Mouse (Mus musculus): ENCODE measurements around the gene Chst2. TPM values are rescaled to one million over a fixed set of nuclear protein-coding genes. Genes with fewer than 3 reads are reported as not detected.
A peak's percentile ranks its signal among the peaks of the same experiment; 100 is the strongest.

Gene Chst2
- 5.3 and 6.8 TPM in 2 replicates for polyA plus RNA-seq (2015; fragmentation: Nextera tagmentation; extraction: Ambion mirVana)

DNA sequence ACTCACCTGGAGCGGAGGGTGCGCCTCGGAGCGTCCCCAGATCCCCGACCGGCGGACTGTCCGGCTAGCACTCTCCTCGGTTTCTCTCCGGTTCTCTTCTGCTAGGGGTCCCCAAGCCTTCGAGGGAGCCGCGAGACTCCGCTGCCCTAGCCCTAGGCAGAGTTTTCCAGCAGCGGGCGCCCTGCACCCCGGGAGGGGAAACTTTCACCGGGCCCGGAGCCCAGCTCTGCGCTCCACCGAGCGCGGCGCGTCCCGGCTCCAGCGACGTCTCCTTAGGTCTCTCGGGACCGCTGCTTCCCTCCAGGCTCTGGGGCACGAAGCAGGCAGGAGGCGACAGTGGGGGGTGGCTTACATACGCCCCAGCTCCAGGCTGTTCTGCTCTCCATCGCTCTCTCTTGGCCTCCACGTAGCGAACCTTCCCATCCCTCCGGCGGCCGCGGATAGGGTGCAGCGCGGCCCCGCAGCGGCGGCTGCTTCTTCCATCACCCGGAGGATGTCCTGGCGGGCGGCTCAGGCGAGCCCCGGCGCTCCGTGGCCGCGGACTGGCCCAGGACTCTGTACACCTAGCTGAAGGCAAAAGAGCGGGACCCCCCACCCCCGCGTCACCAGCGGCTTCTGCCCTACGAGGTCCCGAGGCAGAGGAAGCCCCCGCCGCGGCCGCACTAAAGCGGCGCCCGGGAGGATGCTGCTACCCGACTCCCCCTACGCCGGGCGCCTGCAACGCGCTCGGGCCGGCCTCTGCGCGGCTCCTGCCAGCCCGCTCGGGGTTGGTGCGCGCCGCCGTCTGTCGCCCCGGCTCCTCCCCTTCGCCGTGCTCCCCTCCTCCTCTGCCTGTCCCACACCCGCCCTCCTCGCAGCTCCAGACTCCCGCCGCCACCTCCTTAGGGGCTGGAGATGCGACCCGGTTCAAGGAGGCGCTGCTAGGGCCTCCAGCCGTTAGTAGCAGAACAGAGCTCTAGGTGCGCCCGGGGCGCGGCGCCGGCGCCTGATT is at the start of gene Chst2:
Gene Chst2, minus strand, starts transcription at position 152 of the 991 bp plus-strand sequence.
- under 1% methylated on average over 102 of the region's 102 CpGs for WGBS
- no peaks in the 10 kb centered on the region for H3K9me3 ChIP-seq
- H3K9ac ChIP-seq: peak within 1 kb of the TSS; percentile 74
- H3K4me3 ChIP-seq (replicated peaks): peak within 1 kb of the TSS; percentile 69
- H3K27me3 ChIP-seq (replicated peaks): peaks cover 32% of the 10 kb centered on the region
- peak within 1 kb of the TSS; percentile 99 for H3K4me2 ChIP-seq (replicated peaks)
- peak; percentile 94 for ATAC-seq
- peaks cover 20% of the 10 kb centered on the region for H3K4me1 ChIP-seq (replicated peaks)
- no peaks in the 10 kb centered on the region for H3K36me3 ChIP-seq
- peak within 1 kb of the TSS; percentile 84 for H3K27ac ChIP-seq

DNA sequence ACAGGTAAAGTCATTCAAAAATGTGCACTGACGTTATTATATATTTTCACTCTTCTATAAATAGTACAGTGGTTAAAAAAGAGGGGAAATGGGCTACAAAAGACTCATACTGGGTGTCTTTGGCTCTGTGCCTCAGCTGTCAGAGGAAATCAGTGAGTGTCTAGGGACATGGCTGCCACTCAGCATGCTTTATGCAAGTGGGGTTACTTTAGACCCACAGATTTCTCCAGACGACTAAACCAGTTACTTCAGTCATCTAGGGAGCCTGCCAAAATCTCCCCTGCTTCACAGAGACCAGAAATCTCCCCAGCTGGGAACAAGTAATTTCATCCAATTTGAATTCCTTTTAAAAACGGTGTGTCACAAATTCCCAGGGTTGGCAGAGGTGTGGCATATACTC is 45.4 kb upstream of the Chst2 start:
- Histone ChIP-seq H3K27ac (no peak overlapping the region), H3K27me3 (replicated peaks) (no peaks in the 10 kb centered on the region), H3K9ac (no peak overlapping the region), H3K4me1 (replicated peaks) (no peaks in the 10 kb centered on the region), H3K9me3 (no peaks in the 10 kb centered on the region), H3K4me2 (replicated peaks) (no peak overlapping the region), H3K4me3 (replicated peaks) (no peak overlapping the region), H3K36me3 (no peaks in the 10 kb centered on the region)
- WGBS: 62% methylated on average over 3 of the region's 3 CpGs
- ATAC-seq: no peak

DNA sequence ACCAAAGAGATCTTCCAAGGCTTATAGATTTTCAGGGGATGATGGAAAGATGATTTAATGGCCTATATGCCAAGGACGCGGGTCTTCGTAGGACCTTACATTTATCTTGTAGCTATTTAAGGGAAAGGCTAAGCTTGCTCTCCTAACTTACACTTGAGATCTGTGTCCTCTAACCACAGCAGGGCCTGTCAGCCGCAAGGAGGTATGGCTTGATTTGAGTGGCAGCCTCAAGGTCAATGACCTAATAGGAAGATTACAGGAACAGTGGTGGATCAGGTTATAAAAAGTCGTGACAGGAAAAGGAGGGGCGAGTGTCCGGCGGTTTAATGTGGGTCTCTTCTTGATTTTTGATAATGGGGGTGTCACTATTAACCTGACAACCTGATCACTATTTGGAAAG is 44.1 kb upstream of the Chst2 start:
- ATAC-seq: no peak
- Histone ChIP-seq H3K4me1 (replicated peaks) (no peaks in the 10 kb centered on the region), H3K4me2 (replicated peaks) (no peak overlapping the region), H3K36me3 (no peaks in the 10 kb centered on the region), H3K4me3 (replicated peaks) (no peak overlapping the region), H3K9ac (no peak overlapping the region), H3K27ac (no peak overlapping the region), H3K9me3 (no peaks in the 10 kb centered on the region), H3K27me3 (replicated peaks) (no peaks in the 10 kb centered on the region)
- WGBS: 97% methylated on average over 8 of the region's 8 CpGs

DNA sequence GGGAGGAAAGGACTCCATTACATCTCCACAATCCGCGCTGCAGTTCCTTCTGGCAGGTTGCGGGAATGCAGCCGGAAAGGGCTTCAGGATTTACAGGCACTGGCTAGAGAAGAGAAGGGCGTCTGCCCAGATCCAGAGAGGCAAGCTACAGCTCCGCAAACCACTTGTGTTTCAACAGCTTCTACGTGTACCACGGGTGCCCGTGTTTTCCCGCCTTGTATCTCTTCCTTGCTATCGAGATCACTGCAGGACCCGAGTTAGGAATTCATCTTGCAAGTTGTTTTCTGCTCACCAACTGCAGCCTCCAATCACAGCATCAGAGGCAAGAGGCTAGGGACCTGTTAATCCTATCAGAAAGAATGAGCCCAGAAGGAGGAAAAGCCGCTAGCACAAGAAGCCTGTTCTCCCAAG is 35.8 kb upstream of the Chst2 start:
- no peak overlapping the region for H3K27ac ChIP-seq
- H3K36me3 ChIP-seq: no peaks in the 10 kb centered on the region
- peak overlapping the region; percentile 28 for H3K4me2 ChIP-seq (replicated peaks)
- WGBS: 8% methylated on average over 13 of the region's 13 CpGs
- no peaks in the 10 kb centered on the region for H3K27me3 ChIP-seq (replicated peaks)
- no peak overlapping the region for H3K9ac ChIP-seq
- no peaks in the 10 kb centered on the region for H3K9me3 ChIP-seq
- no peak overlapping the region for H3K4me3 ChIP-seq (replicated peaks)
- H3K4me1 ChIP-seq (replicated peaks): no peaks in the 10 kb centered on the region
- ATAC-seq: peak; percentile 71

DNA sequence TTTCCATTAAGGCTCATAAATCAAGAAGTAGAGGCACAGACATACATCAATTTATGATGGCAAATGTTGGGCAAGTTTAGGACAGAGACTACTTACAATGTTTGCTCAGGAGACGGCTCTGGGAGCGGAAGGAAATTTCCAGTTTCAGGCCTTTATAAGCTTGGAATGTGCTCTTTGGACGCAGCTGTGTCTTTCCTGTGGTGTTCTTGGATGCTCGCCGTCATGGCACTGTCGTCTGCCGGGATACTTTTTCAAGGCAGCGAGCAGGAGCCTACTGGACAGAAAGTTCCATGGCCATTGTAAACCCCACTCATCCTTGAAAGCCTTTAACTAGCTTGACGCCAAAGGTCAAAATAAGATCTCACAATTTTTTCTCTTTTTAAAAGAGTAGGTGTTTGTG is 31.4 kb upstream of the Chst2 start:
- ATAC-seq: no peak
- Histone ChIP-seq H3K9ac (no peak overlapping the region), H3K4me3 (replicated peaks) (no peak overlapping the region), H3K36me3 (no peaks in the 10 kb centered on the region), H3K9me3 (no peaks in the 10 kb centered on the region), H3K27me3 (replicated peaks) (no peaks in the 10 kb centered on the region), H3K4me2 (replicated peaks) (no peak overlapping the region), H3K4me1 (replicated peaks) (no peaks in the 10 kb centered on the region), H3K27ac (no peak overlapping the region)
- WGBS: 72% methylated on average over 9 of the region's 9 CpGs

DNA sequence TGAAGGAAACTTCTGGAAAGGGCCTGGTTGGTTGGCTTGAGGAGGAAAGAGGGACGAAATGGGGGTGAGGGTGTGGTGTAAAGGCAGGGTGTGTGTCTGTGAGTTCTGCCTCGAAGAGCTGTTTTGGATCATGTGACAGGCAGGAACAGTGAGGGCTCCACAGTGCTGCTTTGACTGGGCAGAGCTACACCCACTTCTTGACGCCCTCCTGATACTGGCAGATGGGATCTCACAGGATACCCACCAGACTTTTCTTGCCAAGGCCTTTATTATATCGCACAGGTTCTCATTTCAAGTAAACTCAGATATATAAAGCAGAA is 29.7 kb upstream of the Chst2 start:
- Histone ChIP-seq H3K9ac (no peak overlapping the region), H3K27ac (no peak overlapping the region), H3K27me3 (replicated peaks) (no peaks in the 10 kb centered on the region), H3K4me1 (replicated peaks) (no peaks in the 10 kb centered on the region), H3K9me3 (no peaks in the 10 kb centered on the region), H3K36me3 (no peaks in the 10 kb centered on the region), H3K4me2 (replicated peaks) (no peak overlapping the region), H3K4me3 (replicated peaks) (no peak overlapping the region)
- ATAC-seq: no peak
- 62% methylated on average over 4 of the region's 4 CpGs for WGBS

DNA sequence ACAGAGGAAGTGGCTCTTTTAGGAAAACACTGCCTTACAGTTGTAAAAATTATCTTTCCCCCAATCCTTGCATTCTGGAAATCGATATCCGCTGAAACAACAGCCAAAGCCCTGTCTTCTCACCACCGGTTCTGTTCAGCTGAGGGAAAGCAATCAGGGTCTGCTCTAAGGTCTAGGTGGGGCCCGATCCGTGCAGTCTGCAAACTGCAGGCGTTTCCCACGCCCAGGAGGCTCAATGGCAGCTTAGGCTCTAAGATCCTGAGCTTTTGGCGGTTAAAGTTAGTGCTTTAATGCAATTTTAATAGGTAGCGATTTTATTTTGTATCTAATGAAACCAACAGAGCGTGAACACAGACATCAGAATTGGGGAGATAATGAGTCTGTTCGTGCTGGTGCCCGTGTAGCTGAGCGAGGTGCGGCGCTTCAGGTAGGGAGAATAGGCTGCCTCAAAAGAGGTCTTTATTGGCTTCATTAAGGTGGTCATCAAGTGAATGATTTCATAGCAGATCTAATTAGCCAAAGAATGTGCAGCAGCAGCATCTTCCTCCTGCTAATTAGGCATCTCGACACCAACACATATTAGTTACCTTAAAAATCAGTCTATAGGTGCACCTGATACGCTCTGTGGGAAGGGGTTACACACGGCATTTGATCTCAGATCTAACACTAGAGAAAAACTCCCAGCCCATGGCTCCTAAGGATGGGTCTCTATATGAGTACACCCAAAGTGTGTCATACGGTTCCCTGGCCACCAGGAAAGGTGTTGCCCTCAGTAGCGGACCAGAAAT is 29.2 kb upstream of the Chst2 start:
- no peak overlapping the region for H3K4me3 ChIP-seq (replicated peaks)
- H3K9me3 ChIP-seq: no peaks in the 10 kb centered on the region
- 78% methylated on average over 20 of the region's 20 CpGs for WGBS

DNA sequence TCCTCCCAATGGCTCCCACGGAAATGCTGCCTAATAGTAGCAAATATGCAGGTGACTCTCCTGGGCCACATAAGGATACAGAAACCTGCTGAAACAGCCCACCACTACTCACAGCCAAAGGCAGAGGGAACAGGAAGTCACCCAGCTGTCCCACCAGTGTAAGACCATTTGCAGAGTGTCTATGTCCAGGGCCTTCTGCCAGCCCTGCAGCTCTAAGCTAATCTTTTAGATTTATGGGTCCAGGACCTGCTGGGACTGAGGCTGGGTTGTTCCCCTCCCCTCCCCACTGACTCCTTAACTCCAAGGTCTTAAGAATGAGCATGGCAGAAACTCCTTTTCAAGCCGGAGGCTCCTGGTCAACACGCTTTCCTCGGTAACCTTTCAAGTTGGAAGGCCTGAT is 21.8 kb upstream of the Chst2 start:
- Histone ChIP-seq H3K4me3 (replicated peaks) (no peak overlapping the region), H3K4me2 (replicated peaks) (no peak overlapping the region), H3K4me1 (replicated peaks) (no peaks in the 10 kb centered on the region), H3K36me3 (no peaks in the 10 kb centered on the region), H3K27me3 (replicated peaks) (no peaks in the 10 kb centered on the region), H3K9ac (no peak overlapping the region), H3K27ac (no peak overlapping the region), H3K9me3 (no peaks in the 10 kb centered on the region)
- WGBS: 71% methylated on average over 4 of the region's 4 CpGs
- no peak for ATAC-seq

More for the DNA sequence above, 29.2 kb upstream of the Chst2 start:
- Histone ChIP-seq H3K27me3 (replicated peaks) (no peaks in the 10 kb centered on the region), H3K9ac (no peak overlapping the region), H3K27ac (no peak overlapping the region), H3K4me1 (replicated peaks) (no peaks in the 10 kb centered on the region), H3K36me3 (no peaks in the 10 kb centered on the region), H3K4me2 (replicated peaks) (no peak overlapping the region)
- ATAC-seq: no peak

DNA sequence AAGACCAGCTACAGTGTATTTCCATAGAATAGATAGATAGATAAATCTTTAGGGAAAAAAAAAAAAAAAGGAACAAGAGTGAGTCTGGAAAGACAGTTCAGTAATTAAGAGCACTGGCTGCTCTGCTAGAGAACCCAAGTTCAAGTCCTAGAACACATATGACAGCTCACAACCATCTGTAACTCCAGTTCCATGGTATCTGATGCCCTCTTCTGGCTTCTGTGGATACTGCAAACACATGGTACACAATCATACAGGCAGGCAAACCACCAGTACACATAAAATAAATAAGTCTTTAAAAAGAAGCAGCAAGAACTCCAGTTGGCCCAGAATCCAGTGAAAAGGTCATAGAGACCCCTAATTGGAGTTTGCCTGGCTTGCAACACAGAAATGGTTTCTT is 7.4 kb upstream of the Chst2 start:
- H3K4me2 ChIP-seq (replicated peaks): no peak overlapping the region
- H3K27me3 ChIP-seq (replicated peaks): 0 out of 2 replicates have a peak, but pooled peaks cover 2% of the 10 kb centered on the region
- ATAC-seq: no peak
- H3K9me3 ChIP-seq: no peaks in the 10 kb centered on the region
- H3K4me1 ChIP-seq (replicated peaks): no peaks in the 10 kb centered on the region
- H3K27ac ChIP-seq: no peak overlapping the region
- no peaks in the 10 kb centered on the region for H3K36me3 ChIP-seq
- H3K4me3 ChIP-seq (replicated peaks): no peak overlapping the region
- H3K9ac ChIP-seq: no peak overlapping the region

DNA sequence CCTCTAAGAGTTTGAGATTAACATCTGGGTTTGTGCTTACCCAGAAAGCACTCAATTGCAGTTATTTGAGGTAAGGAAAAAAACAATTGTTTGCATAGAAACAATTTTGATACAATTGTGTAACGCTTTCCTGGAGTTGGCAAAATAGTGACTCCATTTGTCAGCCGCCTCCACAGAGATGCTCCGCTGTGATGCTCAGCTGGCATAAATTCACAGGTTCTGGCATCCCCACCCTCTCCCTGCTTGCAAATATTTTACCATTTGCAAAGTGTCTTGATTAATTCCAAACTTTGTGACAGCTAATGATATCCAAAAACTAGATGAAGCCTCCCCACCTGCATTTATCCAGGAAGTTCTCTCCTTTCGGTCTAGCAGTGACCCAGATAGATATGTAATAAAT is 5.5 kb upstream of the Chst2 start:
- H3K27ac ChIP-seq: no peak overlapping the region
- 69% methylated on average over 4 of the region's 4 CpGs for WGBS
- no peak overlapping the region for H3K4me3 ChIP-seq (replicated peaks)
- H3K9ac ChIP-seq: no peak overlapping the region
- H3K4me1 ChIP-seq (replicated peaks): peaks cover 8% of the 10 kb centered on the region; the same call in 1 of the 2 replicates
- H3K27me3 ChIP-seq (replicated peaks): peaks cover 10% of the 10 kb centered on the region
- H3K4me2 ChIP-seq (replicated peaks): no peak overlapping the region
- no peaks in the 10 kb centered on the region for H3K36me3 ChIP-seq
- H3K9me3 ChIP-seq: no peaks in the 10 kb centered on the region
- ATAC-seq: no peak

DNA sequence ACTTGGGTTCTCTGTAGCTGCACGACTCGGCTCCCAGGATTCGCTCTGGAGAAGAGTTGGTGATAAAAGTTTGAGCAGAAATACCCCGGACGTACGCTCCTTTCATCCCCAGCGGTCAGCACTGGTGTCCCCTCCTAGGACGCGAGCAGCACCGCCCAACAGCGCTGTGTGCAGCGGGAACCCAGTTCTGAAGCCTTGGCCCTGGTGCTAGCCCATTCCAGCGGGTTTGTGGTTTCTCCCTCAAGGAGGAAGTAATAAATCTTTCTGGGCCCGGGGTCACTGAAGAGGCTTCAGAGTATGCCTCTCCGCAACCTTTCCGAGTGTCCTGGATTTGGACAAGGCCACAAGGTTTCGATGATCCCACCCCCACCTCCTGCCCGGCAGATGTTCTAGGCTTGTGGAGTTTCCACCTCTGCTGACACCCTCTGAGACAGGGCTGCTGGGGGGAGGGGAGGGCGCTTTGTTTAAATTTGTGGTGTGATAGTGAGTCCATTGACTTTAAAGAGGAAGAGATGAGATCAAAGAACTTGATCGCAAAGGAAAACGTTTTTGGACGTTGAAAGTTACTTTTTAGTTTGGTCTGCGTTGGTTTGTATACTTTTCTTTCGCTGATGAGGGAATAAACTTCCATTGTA is 1.2 kb upstream of the Chst2 start:
- Histone ChIP-seq H3K4me3 (replicated peaks) (peak overlapping the region; percentile 69), H3K9me3 (no peaks in the 10 kb centered on the region), H3K4me2 (replicated peaks) (peak overlapping the region; percentile 99), H3K27ac (peak overlapping the region; percentile 84), H3K9ac (peak overlapping the region; percentile 74), H3K4me1 (replicated peaks) (peaks cover 20% of the 10 kb centered on the region), H3K36me3 (no peaks in the 10 kb centered on the region), H3K27me3 (replicated peaks) (peaks cover 32% of the 10 kb centered on the region)
- WGBS: under 1% methylated on average over 24 of the region's 24 CpGs
- ATAC-seq: peak; percentile 52

DNA sequence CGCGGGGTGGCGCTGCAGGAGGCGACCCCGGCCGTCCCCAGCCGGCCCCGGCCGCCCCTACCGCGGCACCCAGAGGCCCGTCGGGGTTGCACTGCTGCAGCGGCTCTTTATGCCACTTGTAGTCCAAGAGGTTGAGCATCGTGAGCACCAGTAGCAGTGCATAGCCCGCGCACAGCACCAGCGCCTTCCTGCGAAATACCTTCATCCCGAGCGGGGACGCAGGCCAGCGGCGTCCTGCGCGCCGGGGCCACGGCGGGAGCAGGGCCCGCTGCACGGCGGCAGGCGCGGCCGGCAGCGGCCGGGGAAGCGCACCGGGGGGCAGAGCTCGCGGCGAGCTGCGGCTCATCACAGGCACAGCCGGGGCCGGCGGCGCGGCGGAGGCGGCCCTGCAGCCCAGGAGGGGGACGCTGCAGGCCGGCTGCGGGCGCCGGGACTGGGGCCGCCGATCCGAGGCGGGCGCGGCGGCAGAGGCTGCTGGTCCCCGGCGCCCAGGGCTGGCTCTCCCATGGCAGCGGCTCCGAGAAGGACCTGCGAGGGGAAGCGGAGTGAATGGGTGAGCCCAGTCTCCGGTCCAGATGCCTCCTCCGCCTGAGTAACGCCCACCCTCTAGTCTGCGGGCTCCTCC is 464 bp downstream of the Chst2 start:
- Histone ChIP-seq H3K27ac (peak overlapping the region; percentile 84), H3K4me3 (replicated peaks) (peak overlapping the region; percentile 69), H3K4me2 (replicated peaks) (peak overlapping the region; percentile 99), H3K4me1 (replicated peaks) (peaks cover 20% of the 10 kb centered on the region), H3K9ac (peak overlapping the region; percentile 74), H3K27me3 (replicated peaks) (peaks cover 30% of the 10 kb centered on the region), H3K9me3 (no peaks in the 10 kb centered on the region), H3K36me3 (no peaks in the 10 kb centered on the region)
- ATAC-seq: peak; percentile 53
- WGBS: under 1% methylated on average over 70 of the region's 72 CpGs

Data from intestine, embryonic 15.5 days (tissue).